Mouse (Mus musculus): ENCODE measurements at regions not wholly inside any gene's neighbourhood (a gene's known extent, or its start where the extent isn't known, plus 50 kb on each side); places are given as distances from the start of the nearest gene placed in this dataset.
"Not testable (repeated sequence)": the region's sequence is repeated elsewhere in the genome, so short reads cannot be mapped to it uniquely, and the experiment has no call there.

GRCm38 (mm10) chr10:108111398-108111797 lies 50.6 kb upstream of the Ppp1r12a start:
- no peak for DNase-seq (ENCODE audit: low spot score in 2 of 2)

GRCm38 (mm10) chr10:108110891-108111290 lies 51.1 kb upstream of the Ppp1r12a start:
- no peak for DNase-seq (ENCODE audit: low spot score in 2 of 2)

GRCm38 (mm10) chr10:108110197-108110596 lies 51.8 kb upstream of the Ppp1r12a start:
- no peak for DNase-seq (ENCODE audit: low spot score in 2 of 2)

DNA sequence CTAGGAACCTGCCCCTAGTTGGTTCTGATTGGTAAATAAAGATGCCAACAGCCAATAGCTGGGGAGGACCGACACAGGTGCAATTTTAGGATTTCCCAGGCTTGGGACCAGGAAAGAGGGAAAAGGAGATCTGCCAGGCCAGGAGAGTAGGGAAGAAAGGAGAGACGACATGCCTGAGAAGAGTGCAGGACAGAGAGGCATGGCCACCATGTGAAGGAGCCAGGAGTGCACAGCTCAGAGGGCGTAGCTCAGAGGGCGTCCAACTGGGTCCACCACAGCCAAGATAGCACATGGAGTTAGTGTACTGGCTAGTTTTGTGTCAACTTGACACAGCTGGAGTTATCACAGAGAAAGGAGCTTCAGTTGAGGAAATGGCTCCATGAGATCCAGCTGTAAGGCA lies 53.5 kb upstream of the Ppp1r12a start:
- DNase-seq (ENCODE audit: low spot score in 2 of 2), result not testable (repeated sequence)

DNA sequence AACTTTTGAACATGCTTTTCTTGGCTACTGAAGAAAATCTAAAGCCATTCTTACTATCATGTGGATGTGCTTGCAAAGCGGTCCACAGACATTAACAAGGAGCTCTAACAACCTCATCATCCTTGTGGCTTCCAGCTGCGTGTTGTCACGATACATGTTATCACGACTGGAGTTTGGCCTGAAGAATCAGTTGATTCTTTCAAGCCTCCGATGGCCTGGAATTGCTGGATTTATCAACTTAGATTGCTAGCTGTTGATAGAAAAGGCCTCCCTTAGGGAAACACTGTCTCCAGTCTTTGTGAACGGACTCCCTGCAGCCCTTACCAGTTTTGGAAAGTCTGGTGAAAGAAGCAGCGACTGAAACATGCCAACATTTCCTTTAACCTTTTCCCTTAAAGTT lies 60.5 kb upstream of the Ppp1r12a start:
- DNase-seq (ENCODE audit: low spot score in 2 of 2), result no peak

DNA sequence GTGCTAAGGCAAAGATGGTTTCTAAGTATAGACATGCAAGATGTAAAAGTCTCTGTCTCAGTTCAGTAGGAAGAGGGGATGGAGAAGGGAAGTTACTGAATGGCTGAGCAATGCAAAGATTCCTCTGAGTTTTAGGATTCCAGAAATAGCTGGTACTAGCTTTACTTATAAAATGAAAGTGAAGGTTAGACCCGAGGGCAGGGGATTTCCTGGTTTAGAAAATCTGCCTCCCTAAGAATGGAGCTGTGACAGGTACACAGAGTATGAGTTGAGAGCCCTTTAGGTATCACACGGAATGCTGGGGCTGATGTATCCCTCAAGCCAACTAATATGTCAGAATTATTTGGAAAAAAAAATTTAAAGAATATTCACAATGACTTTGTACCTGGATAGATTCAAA lies 69.0 kb upstream of the Ppp1r12a start:
- no peak for DNase-seq (ENCODE audit: low spot score in 2 of 2)

DNA sequence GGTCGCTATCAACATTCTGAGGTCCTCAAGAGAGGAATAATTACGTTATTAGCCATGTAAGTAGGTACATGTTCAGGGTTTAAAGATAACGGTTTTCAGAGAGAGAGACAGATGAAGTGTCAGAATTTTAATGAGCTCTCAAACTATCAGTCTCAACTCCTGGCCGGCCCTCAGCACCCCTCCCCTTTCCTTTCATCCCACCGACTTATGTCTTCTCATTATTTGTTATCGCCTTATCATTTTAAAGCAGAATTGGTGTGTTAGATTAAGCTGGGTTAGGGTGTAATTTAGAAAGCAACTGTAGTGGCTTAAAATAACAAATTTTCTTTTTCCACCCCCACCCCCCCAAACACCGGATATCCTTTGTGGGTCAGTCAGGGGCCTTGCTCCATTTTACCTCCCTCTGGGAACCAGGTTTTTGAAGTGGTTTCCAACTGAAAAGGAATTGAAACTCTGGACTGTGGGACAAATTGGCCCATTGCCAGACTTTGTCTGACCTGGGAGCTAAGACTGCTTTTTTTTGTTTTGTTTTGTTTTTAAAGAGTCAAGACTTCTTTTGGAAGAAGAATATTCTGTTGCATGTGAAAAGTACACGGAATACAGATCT lies 72.5 kb upstream of the Ppp1r12a start:
- no peak for DNase-seq (ENCODE audit: low spot score in 2 of 2)

GRCm38 (mm10) chr10:108088883-108089282 lies 73.1 kb upstream of the Ppp1r12a start:
- DNase-seq (ENCODE audit: low spot score in 2 of 2), result peak; percentile 25 to 54

DNA sequence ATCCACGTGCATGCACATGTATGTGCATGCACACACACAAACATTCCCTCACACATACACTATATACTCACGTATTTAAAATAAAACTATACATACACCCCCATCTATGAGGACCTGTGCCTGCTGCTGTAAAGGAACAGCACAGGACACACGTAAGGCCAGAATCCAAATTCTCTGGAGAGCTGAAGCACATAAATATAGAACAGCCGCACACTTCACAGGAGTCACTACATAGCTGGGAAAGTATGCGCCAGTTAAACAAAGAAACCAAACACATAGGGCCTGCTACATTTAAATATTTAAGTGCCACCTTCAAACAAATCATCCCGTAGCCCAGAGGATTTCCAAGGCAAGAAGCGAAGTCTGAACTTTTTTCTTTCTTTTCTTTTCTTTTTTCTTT lies 73.8 kb upstream of the Ppp1r12a start:
- DNase-seq (ENCODE audit: low spot score in 2 of 2), result no peak

GRCm38 (mm10) chr10:108083220-108083619 lies 78.8 kb upstream of the Ppp1r12a start:
- DNase-seq (ENCODE audit: low spot score in 2 of 2), result no peak

DNA sequence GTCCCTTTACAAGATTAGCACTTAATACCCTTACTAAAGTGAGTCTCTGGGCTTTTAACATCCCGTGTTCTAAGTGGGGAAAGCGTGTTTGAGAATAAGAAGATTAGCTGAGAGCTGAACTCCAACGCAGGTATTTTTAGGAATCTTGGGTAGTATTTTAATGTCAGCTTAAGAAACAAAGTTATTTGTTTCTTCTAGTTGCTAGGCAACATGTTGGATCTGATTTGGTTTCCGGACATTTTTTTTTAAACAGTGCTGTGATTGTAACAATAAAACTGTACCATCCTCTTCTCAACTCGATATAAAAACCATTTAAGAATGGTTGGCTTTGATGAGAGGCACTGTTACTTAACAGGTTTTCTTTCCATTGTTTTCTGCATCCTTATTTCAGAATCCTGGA lies 86.8 kb upstream of the Ppp1r12a start:
- no peak for DNase-seq (ENCODE audit: low spot score in 2 of 2)

DNA sequence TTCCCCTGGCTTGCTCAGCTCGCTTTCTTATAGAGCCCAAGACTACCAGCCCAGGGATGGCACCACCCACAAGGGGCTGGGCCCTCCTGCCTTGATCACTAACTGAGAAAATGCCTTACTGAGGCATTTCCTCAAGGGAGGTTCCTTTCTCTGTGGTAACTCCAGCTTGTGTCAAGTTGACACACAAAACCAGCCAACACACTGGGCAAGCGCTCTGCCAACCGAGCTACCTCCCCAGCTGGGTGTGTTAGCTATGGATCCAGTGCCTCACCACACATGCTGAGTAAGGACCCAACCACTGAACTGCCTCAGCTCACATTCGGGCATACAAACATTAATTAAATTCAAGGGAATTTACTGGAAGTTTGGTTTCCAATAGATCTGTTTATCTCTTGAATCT lies 88.2 kb upstream of the Ppp1r12a start:
- no peak for DNase-seq (ENCODE audit: low spot score in 2 of 2)

GRCm38 (mm10) chr10:108072211-108072610 lies 89.8 kb upstream of the Ppp1r12a start:
- DNase-seq (ENCODE audit: low spot score in 2 of 2), result no peak

DNA sequence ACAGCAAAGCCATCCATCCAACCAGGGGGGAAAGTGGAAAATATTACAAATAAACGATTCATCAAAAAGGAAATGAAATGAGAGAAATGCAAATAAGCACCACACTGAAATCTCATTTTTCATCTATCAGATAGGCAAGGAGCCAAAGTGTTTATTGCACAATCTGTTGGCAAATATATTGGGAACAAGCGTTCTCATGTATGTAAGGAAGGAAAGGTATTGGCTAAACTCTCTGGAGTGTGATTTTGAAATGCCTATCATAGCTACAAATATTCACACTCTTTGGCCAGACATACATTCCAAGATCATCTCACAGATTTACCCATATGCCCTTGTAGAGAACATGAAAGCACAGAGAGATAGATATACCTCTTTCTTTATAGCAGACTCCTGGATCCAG lies 90.6 kb upstream of the Ppp1r12a start:
- no peak for DNase-seq (ENCODE audit: low spot score in 2 of 2)

DNA sequence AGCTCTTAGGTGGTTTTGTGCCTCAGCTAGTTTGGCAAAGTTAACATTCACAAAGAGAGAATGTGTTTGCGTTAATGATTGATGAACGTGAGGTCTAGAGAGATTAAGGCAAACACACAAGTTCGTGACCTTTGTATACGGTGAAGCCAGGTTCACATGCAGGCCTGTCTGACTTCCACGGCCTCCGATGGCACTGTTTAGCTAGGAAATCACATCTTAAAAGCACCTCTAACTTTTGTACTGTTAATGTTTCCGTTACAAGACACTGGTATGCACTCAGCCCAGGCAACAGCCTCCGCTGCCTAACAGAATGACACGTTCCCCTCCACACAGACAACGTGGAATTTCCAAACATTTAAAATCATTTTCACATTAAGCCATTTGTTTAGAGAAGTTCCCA lies 94.3 kb upstream of the Ppp1r12a start:
- DNase-seq (ENCODE audit: low spot score in 2 of 2), result no peak

DNA sequence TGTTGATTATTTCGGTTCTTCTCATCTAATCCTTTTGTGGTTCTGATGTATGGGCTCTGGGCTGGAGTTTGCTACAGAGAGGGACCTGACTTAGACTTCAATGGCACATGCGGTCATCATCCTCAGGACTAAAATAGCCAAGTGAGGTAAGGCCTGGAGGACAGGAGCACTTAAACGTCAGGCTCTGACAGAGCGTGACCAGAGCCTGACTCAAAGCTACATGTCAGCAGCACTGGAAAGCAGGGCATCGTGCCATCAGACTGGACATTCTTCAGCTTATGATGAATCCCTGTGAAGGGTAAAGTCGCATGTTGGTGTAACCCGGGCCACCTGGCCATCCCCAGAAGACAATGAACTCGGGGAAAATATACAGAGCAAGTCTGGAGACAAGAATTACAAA lies 95.8 kb upstream of the Ppp1r12a start:
- no peak for DNase-seq (ENCODE audit: low spot score in 2 of 2)

DNA sequence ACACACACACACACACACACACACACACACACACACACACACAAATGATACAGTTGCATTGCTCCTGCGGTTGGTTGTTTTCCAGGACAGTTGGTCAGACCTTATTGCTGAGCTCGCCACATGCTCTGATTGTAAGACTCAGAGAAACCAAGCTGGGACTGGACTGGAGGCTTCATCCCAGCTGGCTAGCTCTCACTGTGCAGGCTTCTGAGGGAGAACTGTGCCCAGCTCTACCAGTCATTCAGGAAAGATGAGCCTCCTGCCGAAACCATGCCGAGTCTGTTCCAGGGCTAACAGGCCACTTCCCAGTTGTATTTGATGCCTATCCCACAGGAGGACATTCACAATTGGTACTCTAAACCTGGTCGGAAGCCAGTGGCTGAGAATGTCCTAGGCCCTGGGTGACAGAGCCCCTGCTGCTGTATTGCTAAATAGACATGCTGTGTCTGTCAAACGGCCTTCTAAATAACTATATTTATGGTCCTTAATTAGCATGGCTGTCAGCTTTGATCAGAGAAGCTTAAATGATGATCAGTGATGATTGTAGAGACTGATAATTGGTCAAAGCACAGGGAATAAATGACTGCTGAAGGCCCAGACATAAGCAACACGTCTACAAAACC lies 100.1 kb upstream of the Ppp1r12a start:
- DNase-seq (ENCODE audit: low spot score in 2 of 2), result no peak

DNA sequence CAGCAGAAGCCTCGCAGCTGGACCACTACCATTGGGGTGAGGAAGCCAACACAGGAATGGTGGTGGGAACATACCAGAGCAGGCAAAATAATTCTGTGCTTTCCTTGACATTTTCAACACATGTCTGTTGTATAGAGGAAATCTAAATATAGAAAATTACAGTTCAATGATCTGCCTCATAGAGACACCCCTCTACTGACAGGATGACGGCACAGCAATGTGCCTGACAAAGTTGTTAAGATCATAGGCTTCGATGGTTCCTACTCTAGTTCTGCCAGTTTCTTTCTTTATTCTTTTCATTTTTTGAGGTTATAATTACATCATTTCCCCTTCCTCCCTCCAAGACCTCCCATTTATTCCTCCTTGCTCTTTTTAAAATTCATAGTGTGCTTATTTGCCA lies 101.4 kb upstream of the Ppp1r12a start:
- DNase-seq (ENCODE audit: low spot score in 2 of 2), result no peak

GRCm38 (mm10) chr10:108051637-108052036 lies 110.4 kb upstream of the Ppp1r12a start:
- DNase-seq (ENCODE audit: low spot score in 2 of 2), result no peak

DNA sequence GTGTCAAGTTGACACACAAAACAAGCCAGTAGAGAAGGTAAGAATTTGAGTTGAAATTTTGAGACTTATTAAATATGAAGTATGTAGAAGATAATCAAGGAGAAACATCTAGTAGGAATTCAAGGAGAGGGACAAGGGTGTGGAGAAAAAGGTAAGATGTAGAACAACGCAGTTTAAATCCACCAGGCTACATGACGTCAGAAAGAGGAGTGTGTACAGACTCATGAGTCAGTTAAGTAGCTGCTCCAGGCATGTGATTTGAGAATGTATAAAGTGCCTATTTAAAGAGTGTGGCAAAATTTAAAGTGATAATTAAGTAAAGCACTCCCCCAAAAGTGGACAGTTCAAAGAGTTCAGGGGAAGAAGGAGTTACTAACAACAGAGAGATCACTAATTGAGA lies 113.6 kb upstream of the Ppp1r12a start:
- DNase-seq (ENCODE audit: low spot score in 2 of 2), result no peak

- DNase-seq (ENCODE audit: low spot score in 2 of 2), result no peak
Measured at GRCm38 (mm10) chr10:108043519-108043918, 118.5 kb upstream of the Ppp1r12a start.

- DNase-seq (ENCODE audit: low spot score in 2 of 2), result no peak
Measured at GRCm38 (mm10) chr10:108040027-108040426, 122.0 kb upstream of the Ppp1r12a start.

GRCm38 (mm10) chr10:108036486-108037109 lies 124.7 kb upstream of the Otogl start:
- DNase-seq (ENCODE audit: low spot score in 2 of 2), result peak in 1 of 2 experiments; percentile 9

Measured in frontal cortex, postnatal 14 days (tissue).